Mouse (Mus musculus): ENCODE data around the gene Vmn1r189. TPM values are rescaled to one million over a fixed set of nuclear protein-coding genes. Genes with fewer than 3 reads are reported as not detected.

Gene Vmn1r189
- total and polyA plus RNA-seq, 3 experiments: not detected

- no peak overlapping the region for H3K9ac ChIP-seq (ENCODE audit: control insufficient read depth, low read depth, low read length, poor library complexity, severe bottlenecking)
- H3K9me3 ChIP-seq (replicated peaks; ENCODE audit: insufficient read depth, low read length): no peaks in the 10 kb centered on the region
- no peak overlapping the region for H3K4me3 ChIP-seq (ENCODE audit: control insufficient read depth in 1 of 2, insufficient read depth in 1 of 2, low read depth in 2 of 2, low read length in 2 of 2)
- H3K4me1 ChIP-seq (ENCODE audit: control insufficient read depth in 1 of 2, insufficient read depth in 2 of 2, low read length in 2 of 2): no peaks in the 10 kb centered on the region
- H3K36me3 ChIP-seq (ENCODE audit: control insufficient read depth in 1 of 2, insufficient read depth in 2 of 2, low read length in 2 of 2): no peaks in the 10 kb centered on the region
- no peak for DNase-seq (ENCODE audit: low read depth, low spot score)
- TF ChIP-seq POLR2AphosphoS5 (IDR thresholded peaks at IDR 0.05; ENCODE audit: borderline replicate concordance, low read depth, low read length) (no peak), JUND (IDR thresholded peaks at IDR 0.05; ENCODE audit: low read depth, low read length) (no peak), ZNF384 (IDR thresholded peaks at IDR 0.05; ENCODE audit: low read depth, low read length) (no peak), CTCF (IDR thresholded peaks at IDR 0.05 in 2 of 3, conservative IDR thresholded peaks at IDR 0.05 in 1 of 3; ENCODE audit: control insufficient read depth in 1 of 3, insufficient read depth in 1 of 3, low read depth in 2 of 3, low read length in 3 of 3, poor library complexity in 1 of 3, severe bottlenecking in 1 of 3) (no peak), RCOR1 (IDR thresholded peaks at IDR 0.05; ENCODE audit: low read depth, low read length) (no peak), MYB (IDR thresholded peaks at IDR 0.05; ENCODE audit: low read depth, low read length) (no peak), EP300 (IDR thresholded peaks at IDR 0.05; ENCODE audit: low read depth in 1 of 2, low read length in 2 of 2) (no peak), MAFK (IDR thresholded peaks at IDR 0.05; ENCODE audit: borderline replicate concordance, low read depth, low read length) (no peak), NRF1 (IDR thresholded peaks at IDR 0.05; ENCODE audit: insufficient read depth, low read depth, low read length, poor library complexity, severe bottlenecking) (no peak), KAT2A (conservative IDR thresholded peaks at IDR 0.05; ENCODE audit: low read depth, low read length) (no peak), USF2 (IDR thresholded peaks at IDR 0.05; ENCODE audit: borderline replicate concordance in 1 of 2, insufficient read depth in 1 of 2, low read depth in 1 of 2, low read length in 2 of 2) (no peak), RAD21 (IDR thresholded peaks at IDR 0.05; ENCODE audit: low read depth, low read length) (no peak), UBTF (IDR thresholded peaks at IDR 0.05; ENCODE audit: borderline replicate concordance, insufficient read depth, low read depth, low read length) (no peak), ZMIZ1 (IDR thresholded peaks at IDR 0.05; ENCODE audit: low read depth, low read length) (no peak), HCFC1 (IDR thresholded peaks at IDR 0.05; ENCODE audit: low read depth, low read length) (no peak), GATA1 (IDR thresholded peaks at IDR 0.05; ENCODE audit: low read depth, low read length) (no peak), SMC3 (IDR thresholded peaks at IDR 0.05; ENCODE audit: low read depth, low read length) (no peak), MAZ (IDR thresholded peaks at IDR 0.05; ENCODE audit: low read depth, low read length) (no peak), CHD1 (IDR thresholded peaks at IDR 0.05; ENCODE audit: low read depth, low read length) (no peak), NELFE (IDR thresholded peaks at IDR 0.05; ENCODE audit: low read depth, low read length) (no peak)
- H3K79me2 ChIP-seq (ENCODE audit: control insufficient read depth, insufficient read depth, low read length, poor library complexity): no peaks in the 10 kb centered on the region
- no peaks in the 10 kb centered on the region; a peak in 1 of 4 replicates for H3K27me3 ChIP-seq (ENCODE audit: control insufficient read depth in 1 of 2, insufficient read depth in 2 of 2, low read length in 2 of 2)
- H3K27ac ChIP-seq (ENCODE audit: control insufficient read depth, low read depth, low read length): no peak overlapping the region
Measured at GRCm38 (mm10) chr13:22061422-22061821, 44.2 kb downstream of the Vmn1r189 start.

DNA sequence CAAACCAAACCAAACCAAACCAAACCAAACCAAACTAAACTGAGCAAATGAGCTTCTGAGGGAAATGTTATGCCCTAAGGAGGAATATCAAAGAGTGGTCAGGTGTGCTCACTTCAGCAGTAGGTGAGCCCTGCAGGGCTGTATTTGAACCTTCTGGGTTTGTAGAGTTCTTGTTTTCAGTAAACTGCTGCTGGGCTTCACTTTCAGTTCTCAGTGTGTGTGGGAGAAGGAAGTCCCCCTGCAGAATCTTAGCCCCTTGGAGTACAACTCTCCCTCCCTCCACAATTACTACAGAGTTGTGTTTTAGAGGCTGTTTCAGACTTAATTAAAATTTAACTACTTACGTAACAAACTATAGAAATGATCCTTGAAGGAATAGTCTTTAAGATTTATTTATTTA is 51.9 kb downstream of the Vmn1r189 start:
- H3K36me3 ChIP-seq (ENCODE audit: control insufficient read depth in 1 of 2, insufficient read depth in 2 of 2, low read length in 2 of 2): peaks cover 0 to 2% of the 10 kb centered on the region in 2 experiments; a peak in 2 of 4 replicates
- H3K4me1 ChIP-seq (ENCODE audit: control insufficient read depth in 1 of 2, insufficient read depth in 2 of 2, low read length in 2 of 2): no peaks in the 10 kb centered on the region
- H3K4me3 ChIP-seq (ENCODE audit: control insufficient read depth in 1 of 2, insufficient read depth in 1 of 2, low read depth in 2 of 2, low read length in 2 of 2): no peak overlapping the region
- no peak overlapping the region for H3K9ac ChIP-seq (ENCODE audit: control insufficient read depth, low read depth, low read length, poor library complexity, severe bottlenecking)
- no peak for TF ChIP-seq MAZ (IDR thresholded peaks at IDR 0.05; ENCODE audit: low read depth, low read length)
- TF ChIP-seq CTCF (IDR thresholded peaks at IDR 0.05 in 2 of 3, conservative IDR thresholded peaks at IDR 0.05 in 1 of 3; ENCODE audit: control insufficient read depth in 1 of 3, insufficient read depth in 1 of 3, low read depth in 2 of 3, low read length in 3 of 3, poor library complexity in 1 of 3, severe bottlenecking in 1 of 3): no peak
- no peak for TF ChIP-seq EP300 (IDR thresholded peaks at IDR 0.05; ENCODE audit: low read depth in 1 of 2, low read length in 2 of 2)
- TF ChIP-seq SIN3A (IDR thresholded peaks at IDR 0.05; ENCODE audit: low read length): no peak
- TF ChIP-seq MAX (IDR thresholded peaks at IDR 0.05; ENCODE audit: low read length): no peak
- no peak for TF ChIP-seq RCOR1 (IDR thresholded peaks at IDR 0.05; ENCODE audit: low read depth, low read length)
- no peak for TF ChIP-seq GABPA (IDR thresholded peaks at IDR 0.05; ENCODE audit: low read depth, low read length)
- TF ChIP-seq ZMIZ1 (IDR thresholded peaks at IDR 0.05; ENCODE audit: low read depth, low read length): no peak
- no peak for TF ChIP-seq ZNF384 (IDR thresholded peaks at IDR 0.05; ENCODE audit: low read depth, low read length)
- TF ChIP-seq HCFC1 (IDR thresholded peaks at IDR 0.05; ENCODE audit: low read depth, low read length): no peak
- no peak for TF ChIP-seq ZC3H11A (IDR thresholded peaks at IDR 0.05; ENCODE audit: low read depth, low read length)
- TF ChIP-seq MAFK (IDR thresholded peaks at IDR 0.05; ENCODE audit: borderline replicate concordance, low read depth, low read length): no peak
- TF ChIP-seq MEF2A (IDR thresholded peaks at IDR 0.05; ENCODE audit: extremely low read depth, insufficient replicate concordance, low read depth, low read length, poor library complexity, severe bottlenecking): no peak
- TF ChIP-seq TBP (IDR thresholded peaks at IDR 0.05; ENCODE audit: low read depth, low read length): no peak
- no peak for TF ChIP-seq BHLHE40 (IDR thresholded peaks at IDR 0.05; ENCODE audit: borderline replicate concordance, low read depth, low read length)
- TF ChIP-seq JUND (IDR thresholded peaks at IDR 0.05; ENCODE audit: low read depth, low read length): no peak
- no peak for TF ChIP-seq TAL1 (IDR thresholded peaks at IDR 0.05; ENCODE audit: low read length)
- H3K27me3 ChIP-seq (ENCODE audit: control insufficient read depth in 1 of 2, insufficient read depth in 2 of 2, low read length in 2 of 2): peaks cover 0 to 2% of the 10 kb centered on the region in 2 experiments; a peak in 1 of 4 replicates
- H3K27ac ChIP-seq (ENCODE audit: control insufficient read depth, low read depth, low read length): no peak overlapping the region
- peaks cover 1% of the 10 kb centered on the region; the same call in 1 of the 2 replicates for H3K79me2 ChIP-seq (ENCODE audit: control insufficient read depth, insufficient read depth, low read length, poor library complexity)
- H3K9me3 ChIP-seq (replicated peaks; ENCODE audit: insufficient read depth, low read length): no peaks in the 10 kb centered on the region
- DNase-seq (ENCODE audit: low read depth, low spot score): no peak

Data from MEL (cell line).